Mouse (Mus musculus) bone marrow, adult 2 months (tissue): ENCODE data around the gene Sag.

ENCODE experiments used
- CTCF ChIP-seq: fragments of 200-500 bp; IDR thresholded peaks from 2 replicates; pipeline ENCODE4 v1.5.1; 2011; ENCODE audit warnings: low read length, control low read depth; ENCODE audit not compliant: control insufficient read depth, insufficient read depth
- POLR2A ChIP-seq: fragments of 200-500 bp; IDR thresholded peaks from 2 replicates; pipeline ENCODE4 v1.6.1; 2011; ENCODE audit warnings: low read depth, mild to moderate bottlenecking, control low read depth, low read length, borderline replicate concordance; ENCODE audit not compliant: control insufficient read depth

DNA sequence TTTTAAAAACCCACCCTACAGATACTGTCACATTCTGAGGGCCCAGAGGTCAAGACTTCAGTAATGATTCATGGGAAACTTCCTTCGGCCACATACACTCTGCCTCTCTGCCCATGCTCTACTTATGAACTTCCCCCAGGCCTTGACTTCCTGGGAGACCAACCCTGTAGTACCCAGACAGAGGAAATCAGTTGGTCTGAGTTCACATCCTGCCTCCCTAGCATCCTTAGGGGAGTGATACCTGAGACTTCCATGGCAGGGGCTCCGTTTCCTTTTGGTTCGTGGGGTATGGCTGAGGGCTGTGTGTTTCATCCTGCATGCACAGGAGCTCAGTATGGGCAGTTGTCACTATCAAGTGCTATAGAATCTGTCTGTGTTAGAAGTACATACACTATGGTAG is 47.9 kb downstream of the Sag start:
- TF ChIP-seq CTCF (no peak), POLR2A (no peak)
